19 mouse cellular contexts compared by ENCODE assay signal in the genomic region with DNA sequence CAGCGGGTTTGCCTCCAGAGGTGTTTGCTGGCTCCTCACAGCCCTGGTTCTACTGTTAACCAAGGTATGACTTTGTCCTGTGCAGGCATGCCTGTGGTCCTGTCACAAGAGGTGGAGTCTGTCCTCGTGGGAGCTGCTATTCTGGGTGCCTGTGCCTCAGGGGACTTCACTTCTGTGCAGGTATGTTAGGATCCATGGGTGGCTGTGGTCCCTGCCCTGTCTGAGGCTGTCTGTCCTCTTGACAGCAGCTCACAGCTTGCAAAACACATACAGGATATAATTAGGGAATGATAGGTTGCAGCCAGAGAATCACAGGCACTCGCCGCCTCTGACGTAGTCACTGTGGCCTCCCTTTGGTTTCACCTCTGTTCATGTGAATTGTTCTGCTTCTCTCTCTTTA.
DNase-seq lines count a peak whose midpoint lies in the region; ATAC-seq and TF ChIP-seq lines count a peak whose summit lies in the region.
"Had no signal": no experiment of that assay in that cellular context is flagged by ENCODE, and none has a peak within 500 bp of the region (broad histone marks: within the 10 kb centered on the region; RNA-seq: fewer than 3 reads in every experiment).

No protein-coding gene starts in this region.

- TF ChIP-seq EP300 in liver, postnatal 0 days (IDR thresholded peaks at IDR 0.05; ENCODE audit: low read depth), result no peak

- DNase-seq in heart, embryonic 10.5 days (ENCODE audit: low spot score), result peak; percentile 64
- no peak for DNase-seq in heart, postnatal 14 days
- no peak for DNase-seq in liver, postnatal 0 days
- DNase-seq in cerebellum, postnatal 14 days, result no peak
- DNase-seq in adrenal gland, postnatal 10 days, result no peak
- DNase-seq in ovary, postnatal 36 days (ENCODE audit: low spot score), result no peak
- DNase-seq: cerebellum, adult 2 months; kidney, adult 8-10 months; kidney, postnatal 4 days; left cerebral cortex, postnatal 4 days; lung, postnatal 36 days; right cerebral cortex, postnatal 4 days; thymus, postnatal 14 days had no signal

- intact Hi-C loops in heart, postnatal 14 days (cut with DNase I), result no loop called here

- H3K36me3 ChIP-seq in heart, embryonic 10.5 days, result no peaks in the 10 kb centered on the region
- H3K36me3 ChIP-seq in embryonic facial prominence, embryonic 13.5 days, result no peaks in the 10 kb centered on the region
- H3K36me3 ChIP-seq in liver, postnatal 0 days (replicated peaks; ENCODE audit: insufficient read depth, low read length), result peaks cover 9% of the 10 kb centered on the region; the same call in 1 of the 2 replicates
- H3K36me3 ChIP-seq: forebrain, embryonic 15.5 days; neural tube, embryonic 12.5 days had no signal

- TF ChIP-seq CTCF in bone marrow, adult 2 months (IDR thresholded peaks at IDR 0.05; ENCODE audit: control insufficient read depth, insufficient read depth, low read length), result no peak
- TF ChIP-seq CTCF in liver, postnatal 0 days (IDR thresholded peaks at IDR 0.05; ENCODE audit: low read depth), result no peak

- no peak for TF ChIP-seq POLR2A in bone marrow, adult 2 months (IDR thresholded peaks at IDR 0.05; ENCODE audit: borderline replicate concordance, control insufficient read depth, low read depth, low read length)

- H3K4me2 ChIP-seq in embryonic facial prominence, embryonic 13.5 days, result no peak overlapping the region
- no peak overlapping the region for H3K4me2 ChIP-seq in liver, postnatal 0 days (ENCODE audit: low read depth, low read length)
- H3K4me2 ChIP-seq: forebrain, embryonic 15.5 days; neural tube, embryonic 12.5 days had no signal

- H3K9me3 ChIP-seq in heart, embryonic 10.5 days, result no peaks in the 10 kb centered on the region
- no peaks in the 10 kb centered on the region for H3K9me3 ChIP-seq in embryonic facial prominence, embryonic 13.5 days
- no peaks in the 10 kb centered on the region for H3K9me3 ChIP-seq in liver, postnatal 0 days (ENCODE audit: low read length)
- H3K9me3 ChIP-seq: forebrain, embryonic 15.5 days; neural tube, embryonic 12.5 days had no signal

- peak overlapping the region; percentile 18; the same call in 1 of the 2 replicates for H3K27ac ChIP-seq in heart, embryonic 10.5 days
- H3K27ac ChIP-seq in bone marrow, adult 2 months (ENCODE audit: control insufficient read depth, insufficient read depth, low read depth, low read length, poor library complexity), result peak overlapping the region; percentile 25; the same call in 1 of the 2 replicates
- H3K27ac ChIP-seq in embryonic facial prominence, embryonic 13.5 days, result no peak overlapping the region
- peak overlapping the region; percentile 53 for H3K27ac ChIP-seq in liver, postnatal 0 days (ENCODE audit: low read depth)
- H3K27ac ChIP-seq: forebrain, embryonic 15.5 days; neural tube, embryonic 12.5 days had no signal

- no peak overlapping the region for H3K4me3 ChIP-seq in heart, embryonic 10.5 days
- no peak overlapping the region for H3K4me3 ChIP-seq in bone marrow, adult 2 months (replicated peaks; ENCODE audit: control insufficient read depth, low read depth, low read length)
- no peak overlapping the region for H3K4me3 ChIP-seq in embryonic facial prominence, embryonic 13.5 days
- H3K4me3 ChIP-seq in liver, postnatal 0 days (ENCODE audit: low read depth, low read length), result no peak overlapping the region
- H3K4me3 ChIP-seq: forebrain, embryonic 15.5 days; neural tube, embryonic 12.5 days had no signal

- H3K4me1 ChIP-seq in heart, embryonic 10.5 days, result peaks cover 14% of the 10 kb centered on the region
- peaks cover 4% of the 10 kb centered on the region for H3K4me1 ChIP-seq in bone marrow, adult 2 months (ENCODE audit: control insufficient read depth, insufficient read depth, low read length)
- peaks cover 23% of the 10 kb centered on the region for H3K4me1 ChIP-seq in embryonic facial prominence, embryonic 13.5 days
- peaks cover 19% of the 10 kb centered on the region for H3K4me1 ChIP-seq in liver, postnatal 0 days (ENCODE audit: insufficient read depth)
- H3K4me1 ChIP-seq: neural tube, embryonic 12.5 days had no signal

- no peaks in the 10 kb centered on the region for H3K27me3 ChIP-seq in heart, embryonic 10.5 days (ENCODE audit: insufficient read depth, poor library complexity, severe bottlenecking)
- no peaks in the 10 kb centered on the region for H3K27me3 ChIP-seq in embryonic facial prominence, embryonic 13.5 days
- H3K27me3 ChIP-seq in liver, postnatal 0 days (ENCODE audit: insufficient read depth, low read length), result no peaks in the 10 kb centered on the region
- H3K27me3 ChIP-seq: forebrain, embryonic 15.5 days; neural tube, embryonic 12.5 days; Patski had no signal

- 67% methylated on average over 5 of the region's 5 CpGs for WGBS in heart, embryonic 10.5 days
- 31% methylated on average over 5 of the region's 5 CpGs for WGBS in bone marrow, adult 2 months
- WGBS in embryonic facial prominence, embryonic 13.5 days, result 62% methylated on average over 5 of the region's 5 CpGs
- WGBS in liver, postnatal 0 days (ENCODE audit: insufficient replicate concordance), result 54% methylated on average over 5 of the region's 5 CpGs

- H3K9ac ChIP-seq in embryonic facial prominence, embryonic 13.5 days, result no peak overlapping the region
- H3K9ac ChIP-seq in liver, postnatal 0 days (replicated peaks), result no peak overlapping the region
- H3K9ac ChIP-seq: forebrain, embryonic 15.5 days; neural tube, embryonic 12.5 days had no signal

- 0 out of 2 replicates have a peak, but pooled peaks have one; percentile 15 for ATAC-seq in embryonic facial prominence, embryonic 13.5 days (ENCODE audit: insufficient number of reproducible peaks, insufficient read depth, low FRiP score, low TSS enrichment, low read depth)
- ATAC-seq in liver, postnatal 0 days, result no peak
- ATAC-seq: forebrain, embryonic 15.5 days; midbrain, embryonic 16.5 days; Patski had no signal
